Mouse (Mus musculus) testis, adult 2 months (tissue): ENCODE measurements around the gene Kdm5c. TPM values are rescaled to one million over a fixed set of nuclear protein-coding genes. Genes with fewer than 3 reads are reported as not detected.

Source experiments
- H3K27ac ChIP-seq: fragments of 200-500 bp; 2 replicates; pipeline ENCODE4 v1.5.1; 2012; ENCODE audit warnings: low read depth, low read length; ENCODE audit not compliant: control insufficient read depth, insufficient read depth
- H3K27me3 ChIP-seq: fragments of 200-500 bp; 2 replicates; pipeline ENCODE4 v1.6.1; 2012; ENCODE audit warnings: mild to moderate bottlenecking, low read length, moderate library complexity; ENCODE audit not compliant: control insufficient read depth, insufficient read depth
- H3K36me3 ChIP-seq: fragments of 200-500 bp; 2 replicates; pipeline ENCODE4 v1.6.1; 2012; ENCODE audit warnings: mild to moderate bottlenecking, low read length; ENCODE audit not compliant: control insufficient read depth, insufficient read depth
- H3K4me1 ChIP-seq: fragments of 200-500 bp; 2 replicates; pipeline ENCODE4 v1.6.1; 2012; ENCODE audit warnings: low read length; ENCODE audit not compliant: control insufficient read depth, insufficient read depth
- H3K4me3 ChIP-seq: fragments of 200-500 bp; 2 replicates; pipeline ENCODE4 v1.5.1; 2012; ENCODE audit warnings: low read depth, mild to moderate bottlenecking, low read length, moderate library complexity, mixed read lengths; ENCODE audit not compliant: control insufficient read depth
- CTCF ChIP-seq: fragments of 200-500 bp; IDR thresholded peaks from 2 replicates; pipeline ENCODE4 v1.5.1; 2012; ENCODE audit warnings: low read depth, mild to moderate bottlenecking, inconsistent platforms, low read length, moderate library complexity; ENCODE audit not compliant: control insufficient read depth, insufficient read depth, insufficient replicate concordance
- POLR2A ChIP-seq: fragments of 200-500 bp; IDR thresholded peaks from 2 replicates; pipeline ENCODE4 v1.6.1; 2012; ENCODE audit warnings: low read depth, mild to moderate bottlenecking, inconsistent platforms, low read length, moderate library complexity; ENCODE audit not compliant: control insufficient read depth
- polyA plus RNA-seq: library from polyadenylated mRNA; depleted of rRNA; stranded (reverse); fragments of >200 nt; gene quantifications from 2 replicates; pipeline ENCODE4 v1.2.3, GENCODE M21; 2012; rRNA removed

The Kdm5c gene
- polyA plus RNA-seq: 5.0 and 6.3 TPM in 2 replicates

GRCm38 (mm10) chrX:152232781-152233763 lies at the start of gene Kdm5c:
Gene Kdm5c, plus strand, starts transcription at chrX:152233020.
- H3K4me1 ChIP-seq: no peaks in the 10 kb centered on the region; the same call in 1 of the 2 replicates
- H3K27ac ChIP-seq: peak within 1 kb of the TSS; percentile 98
- no peak for TF ChIP-seq CTCF
- TF ChIP-seq POLR2A: peak; percentile 71; the same call in 1 of the 2 replicates
- H3K36me3 ChIP-seq: no peaks in the 10 kb centered on the region
- peak within 1 kb of the TSS; percentile 97 for H3K4me3 ChIP-seq
- no peaks in the 10 kb centered on the region for H3K27me3 ChIP-seq

- no peaks in the 10 kb centered on the region for H3K36me3 ChIP-seq
- no peak overlapping the region for H3K27ac ChIP-seq
- H3K4me1 ChIP-seq: no peaks in the 10 kb centered on the region
- H3K27me3 ChIP-seq: no peaks in the 10 kb centered on the region
- no peak overlapping the region for H3K4me3 ChIP-seq
- TF ChIP-seq CTCF (no peak), POLR2A (no peak)
Measured at GRCm38 (mm10) chrX:152187151-152187550, 45.7 kb upstream of the Kdm5c start.

- no peak overlapping the region for H3K27ac ChIP-seq
- no peak overlapping the region for H3K4me3 ChIP-seq
- no peaks in the 10 kb centered on the region for H3K4me1 ChIP-seq
- H3K36me3 ChIP-seq: no peaks in the 10 kb centered on the region
- H3K27me3 ChIP-seq: no peaks in the 10 kb centered on the region
- TF ChIP-seq POLR2A (no peak), CTCF (no peak)
Measured at GRCm38 (mm10) chrX:152191266-152191665, 41.6 kb upstream of the Kdm5c start.

- TF ChIP-seq POLR2A: no peak
- no peak for TF ChIP-seq CTCF
- Histone ChIP-seq H3K4me1 (no peaks in the 10 kb centered on the region; the same call in 1 of the 2 replicates), H3K27ac (no peak overlapping the region), H3K27me3 (no peaks in the 10 kb centered on the region), H3K36me3 (no peaks in the 10 kb centered on the region), H3K4me3 (no peak overlapping the region)
Measured at GRCm38 (mm10) chrX:152197814-152198648, 34.8 kb upstream of the Kdm5c start.

GRCm38 (mm10) chrX:152201737-152202421 lies 30.9 kb upstream of the Kdm5c start:
- Histone ChIP-seq H3K27me3 (no peaks in the 10 kb centered on the region), H3K36me3 (no peaks in the 10 kb centered on the region), H3K27ac (no peak overlapping the region), H3K4me1 (no peaks in the 10 kb centered on the region; the same call in 1 of the 2 replicates), H3K4me3 (no peak overlapping the region)
- TF ChIP-seq POLR2A (no peak), CTCF (no peak)

- no peaks in the 10 kb centered on the region for H3K27me3 ChIP-seq
- no peak overlapping the region for H3K27ac ChIP-seq
- H3K4me1 ChIP-seq: no peaks in the 10 kb centered on the region; the same call in 1 of the 2 replicates
- H3K36me3 ChIP-seq: no peaks in the 10 kb centered on the region
- H3K4me3 ChIP-seq: no peak overlapping the region
- TF ChIP-seq CTCF (no peak), POLR2A (no peak)
Measured at GRCm38 (mm10) chrX:152202422-152203103, 30.3 kb upstream of the Kdm5c start.
